Mouse (Mus musculus): ENCODE measurements around the gene Cenpb.

- TF ChIP-seq CTCF (IDR thresholded peaks at IDR 0.05; ENCODE audit: insufficient read depth, low read depth, low read length): no peak
- no peak for TF ChIP-seq POLR2A (IDR thresholded peaks at IDR 0.05; ENCODE audit: insufficient read depth, low read depth, low read length)
Observed at GRCm38 (mm10) chr2:131172322-131172721, 7.5 kb downstream of the Cenpb start.
